Mouse (Mus musculus) ES-Bruce4 (cell line): ENCODE data around the gene Zfp518b.

Experiments used
- CTCF ChIP-seq: IDR thresholded peaks from one replicate; pipeline ENCODE4 v1.8.1; 2011; ENCODE audit warnings: low read depth, low read length
- EP300 ChIP-seq: IDR thresholded peaks from 2 replicates; pipeline ENCODE4 v1.6.1; 2011; ENCODE audit warnings: low read depth, low read length; ENCODE audit not compliant: insufficient read depth

DNA sequence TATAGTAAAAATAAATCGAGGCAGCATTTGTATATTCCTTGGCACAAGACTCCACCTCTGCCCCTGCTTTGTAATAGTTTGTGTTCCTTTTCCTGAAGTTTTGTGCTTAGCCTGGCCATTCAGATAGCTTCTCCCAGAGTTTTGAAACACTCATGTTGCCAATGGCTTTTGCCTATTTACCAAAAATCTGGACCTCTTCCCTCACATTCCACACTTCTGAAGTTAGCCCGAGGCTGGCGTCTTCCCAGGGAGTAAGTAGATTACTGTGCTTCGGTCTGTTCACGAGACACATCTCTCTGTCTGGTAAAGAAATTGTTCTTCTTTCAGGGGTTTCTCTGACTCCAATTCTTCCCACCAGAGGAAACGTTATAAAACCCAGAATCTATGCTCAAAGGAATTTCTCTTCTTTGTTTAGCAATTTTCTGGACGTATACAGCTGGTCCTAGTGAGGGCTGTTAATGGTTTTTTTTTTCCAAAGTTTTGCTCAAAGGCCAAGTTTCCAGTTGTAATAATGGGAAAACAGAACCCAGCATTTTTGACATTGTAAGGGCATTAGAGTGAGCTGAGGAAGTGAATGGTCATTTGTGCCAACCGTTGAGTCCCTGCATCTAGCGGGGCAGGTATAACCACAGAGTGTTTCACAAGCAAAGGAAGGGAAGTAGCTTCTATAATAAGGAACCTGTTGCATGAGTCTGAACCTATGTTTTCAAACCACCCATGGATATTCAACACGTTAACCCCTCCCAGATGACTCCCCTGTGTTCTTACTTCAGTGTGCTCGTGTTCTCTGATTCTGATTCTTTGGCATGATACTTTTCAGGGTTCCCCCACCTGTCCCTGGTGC is 50.1 kb downstream of the Zfp518b start:
- TF ChIP-seq CTCF, result no peak
- TF ChIP-seq EP300, result no peak
